Mouse (Mus musculus) limb, embryonic 14.5 days (tissue): ENCODE measurements around the gene Hnrnph1. TPM values are rescaled to one million over a fixed set of nuclear protein-coding genes. Genes with fewer than 3 reads are reported as not detected.

Source experiments
- ATAC-seq: fragments of 200-750 bp; cut with Nextera tagmentation; 2 replicates; pipeline ENCODE4 v1.8.0; 2017; ENCODE audit warnings: low read depth, moderate number of reproducible peaks, moderate TSS enrichment; ENCODE audit not compliant: low FRiP score
- DNase-seq: peaks from one replicate; pipeline ENCODE4 v3.0.0-alpha.2; 2015; ENCODE audit warnings: low spot score
- H3K27ac ChIP-seq: fragments of 300-500 bp; sonication (generic); replicated peaks from 2 replicates; pipeline ENCODE4 v1.5.1; 2014; ENCODE audit warnings: low read depth, mild to moderate bottlenecking, low read length, moderate library complexity, mixed read lengths
- H3K27me3 ChIP-seq: fragments of 300-500 bp; sonication (generic); 2 replicates; pipeline ENCODE4 v1.6.1; 2014; ENCODE audit warnings: low read length, mixed read lengths; ENCODE audit not compliant: control insufficient read depth, insufficient read depth
- H3K36me3 ChIP-seq: fragments of 300-500 bp; sonication (generic); 2 replicates; pipeline ENCODE4 v1.6.1; 2014; ENCODE audit warnings: mild to moderate bottlenecking, low read length, moderate library complexity, mixed read lengths; ENCODE audit not compliant: control insufficient read depth, insufficient read depth
- H3K4me1 ChIP-seq: fragments of 300-500 bp; sonication (generic); 2 replicates; pipeline ENCODE4 v1.6.1; 2014; ENCODE audit warnings: antibody characterized with exemption, low read length, mixed read lengths; ENCODE audit not compliant: control insufficient read depth, insufficient read depth
- H3K4me2 ChIP-seq: fragments of 300-500 bp; sonication (generic); replicated peaks from 2 replicates; pipeline ENCODE4 v1.6.1; 2014; ENCODE audit warnings: low read depth, mild to moderate bottlenecking, low read length, moderate library complexity; ENCODE audit not compliant: severe bottlenecking
- H3K4me3 ChIP-seq: fragments of 300-500 bp; sonication (generic); replicated peaks from 2 replicates; pipeline ENCODE4 v1.5.1; 2014; ENCODE audit warnings: low read length
- H3K9ac ChIP-seq: fragments of 300-500 bp; sonication (generic); 2 replicates; pipeline ENCODE4 v1.6.1; 2014; ENCODE audit warnings: mild to moderate bottlenecking, low read depth, low read length, moderate library complexity; ENCODE audit not compliant: severe bottlenecking
- H3K9me3 ChIP-seq: fragments of 300-500 bp; sonication (generic); 2 replicates; pipeline ENCODE4 v1.6.1; 2016; ENCODE audit warnings: low read length; ENCODE audit not compliant: control insufficient read depth
- POLR2A ChIP-seq: fragments of 200-500 bp; IDR thresholded peaks from 2 replicates; pipeline ENCODE4 v1.8.0; 2012; ENCODE audit warnings: inconsistent platforms, mild to moderate bottlenecking, moderate library complexity, borderline replicate concordance; ENCODE audit not compliant: insufficient read depth, insufficient read length; ENCODE audit errors: extremely low read depth
- WGBS: fragments of 180-500 bp; shearing (Covaris S2); extraction: QIAGEN DNeasy Blood & Tissue Kit; methylation state at CpG from one replicate; pipeline ENCODE4 v1.1.7; 2014; 5-methylcytosine and 5-hydroxymethylcytosine counted together
- polyA plus RNA-seq, 2 experiments: library from polyadenylated mRNA; depleted of rRNA in 1 of 2; stranded (reverse) in 1 of 2; unstranded in 1 of 2; fragments of >200 nt; fragmentation: Nextera tagmentation in 1 of 2; extraction: Ambion mirVana in 1 of 2; gene quantifications; 2 replicates each; pipeline versions ENCODE4 v1.2.1 to v1.2.3; 2012 to 2014

Hnrnph1 gene
- polyA plus RNA-seq, 2 experiments: 453 to 769 TPM

- Histone ChIP-seq H3K9me3 (no peaks in the 10 kb centered on the region), H3K36me3 (no peaks in the 10 kb centered on the region), H3K27ac (no peak overlapping the region), H3K4me3 (no peak overlapping the region), H3K4me1 (no peaks in the 10 kb centered on the region), H3K4me2 (no peak overlapping the region), H3K27me3 (no peaks in the 10 kb centered on the region), H3K9ac (no peak overlapping the region)
- ATAC-seq: no peak
- DNase-seq: no peak
- TF ChIP-seq POLR2A: no peak
- WGBS: 65% methylated on average over 4 of the region's 4 CpGs
Observed at GRCm38 (mm10) chr11:50336891-50337290, 39.9 kb upstream of the Hnrnph1 start.

DNA sequence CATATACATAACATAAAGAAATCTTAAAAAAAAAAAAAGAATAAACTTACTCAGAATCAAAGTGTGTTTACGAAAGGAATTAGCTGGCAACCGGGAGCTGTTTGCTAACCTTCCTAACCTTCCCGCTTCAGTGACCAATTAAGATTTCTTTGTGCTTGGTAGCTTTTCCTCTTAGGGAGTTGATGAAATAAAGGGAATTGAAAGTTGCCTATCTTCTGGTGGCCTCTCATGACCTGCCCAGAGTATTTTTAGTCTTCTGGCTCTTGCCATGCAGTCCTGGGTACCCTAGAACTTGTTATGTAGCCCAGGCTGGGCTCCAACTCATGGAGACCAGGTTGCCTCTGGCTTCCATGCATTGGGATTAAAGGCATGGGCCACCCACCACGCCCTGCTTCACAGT lies 31.3 kb upstream of the Hnrnph1 start:
- Histone ChIP-seq H3K4me1 (no peaks in the 10 kb centered on the region), H3K9ac (no peak overlapping the region), H3K27me3 (no peaks in the 10 kb centered on the region), H3K4me2 (no peak overlapping the region), H3K36me3 (no peaks in the 10 kb centered on the region), H3K4me3 (no peak overlapping the region), H3K9me3 (no peaks in the 10 kb centered on the region), H3K27ac (no peak overlapping the region)
- DNase-seq (no peak), ATAC-seq (no peak)
- 83% methylated on average over 4 of the region's 4 CpGs for WGBS
- no peak for TF ChIP-seq POLR2A

DNA sequence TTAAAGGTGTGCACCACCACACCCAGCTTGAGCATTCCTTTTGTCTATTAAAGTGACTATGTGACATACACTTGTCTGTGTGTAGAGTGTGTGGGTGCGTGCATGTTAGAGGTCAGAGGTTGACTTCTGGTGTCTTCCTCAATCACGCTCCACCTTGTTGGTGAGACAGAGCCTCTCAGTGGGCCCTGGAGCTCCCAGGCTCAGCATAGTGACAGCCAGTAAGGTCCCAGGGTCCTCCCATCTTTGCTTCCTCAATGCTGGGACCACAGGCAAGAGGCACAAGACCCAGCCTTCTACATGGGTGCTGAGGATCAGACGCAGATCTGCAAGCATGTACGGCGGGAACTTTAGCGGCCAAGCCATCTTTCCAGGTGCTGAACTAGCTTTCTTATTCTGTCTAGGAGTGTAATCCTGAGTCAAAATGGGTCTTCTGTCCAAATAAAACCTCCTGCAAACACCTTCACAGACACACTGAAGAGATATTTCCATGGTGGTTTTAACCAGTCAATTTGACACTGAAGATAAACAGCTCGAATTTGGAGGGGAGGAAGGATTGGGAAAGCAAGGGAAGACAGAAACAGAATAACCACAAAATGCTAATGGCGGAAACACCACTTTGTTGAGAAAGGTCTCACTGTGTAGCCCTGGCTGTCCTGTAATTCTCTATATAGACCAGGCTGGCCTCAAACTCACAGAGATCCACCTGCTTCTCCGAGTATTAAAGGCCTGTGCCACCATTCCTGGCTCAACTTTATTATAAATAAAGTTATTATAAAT lies 30.3 kb upstream of the Hnrnph1 start:
- no peak overlapping the region for H3K27ac ChIP-seq
- H3K4me3 ChIP-seq: no peak overlapping the region
- no peaks in the 10 kb centered on the region for H3K27me3 ChIP-seq
- no peak overlapping the region for H3K9ac ChIP-seq
- ATAC-seq (no peak), DNase-seq (no peak)
- no peaks in the 10 kb centered on the region for H3K36me3 ChIP-seq
- 90% methylated on average over 9 of the region's 9 CpGs for WGBS
- TF ChIP-seq POLR2A: no peak
- no peak overlapping the region for H3K4me2 ChIP-seq
- H3K9me3 ChIP-seq: no peaks in the 10 kb centered on the region
- H3K4me1 ChIP-seq: no peaks in the 10 kb centered on the region

DNA sequence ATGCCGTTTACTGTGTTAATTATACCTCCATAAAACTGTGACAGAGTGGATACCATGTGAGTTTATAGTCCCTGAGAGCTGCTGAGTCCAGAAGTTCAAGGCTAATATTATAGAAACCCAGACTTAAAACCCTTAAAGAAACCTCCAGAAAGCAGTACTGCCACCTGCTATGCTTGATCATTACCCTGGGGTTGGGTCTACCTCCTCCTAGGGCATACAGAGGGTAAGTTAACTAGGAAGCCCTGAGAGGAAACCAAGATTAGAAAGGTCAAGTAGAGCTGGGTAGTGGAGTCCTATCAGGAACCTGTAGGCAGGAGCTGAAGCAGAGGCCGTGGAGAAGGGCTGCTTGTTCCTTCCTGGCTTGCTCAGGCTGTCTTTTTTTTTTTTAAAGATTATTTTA lies 24.6 kb upstream of the Hnrnph1 start:
- H3K9ac ChIP-seq: no peak overlapping the region
- H3K4me1 ChIP-seq: no peaks in the 10 kb centered on the region
- H3K27me3 ChIP-seq: no peaks in the 10 kb centered on the region
- H3K27ac ChIP-seq: no peak overlapping the region
- WGBS: 68% methylated on average over 2 of the region's 2 CpGs
- H3K36me3 ChIP-seq: no peaks in the 10 kb centered on the region
- H3K9me3 ChIP-seq: no peaks in the 10 kb centered on the region
- no peak overlapping the region for H3K4me2 ChIP-seq
- ATAC-seq (no peak), DNase-seq (no peak)
- TF ChIP-seq POLR2A: no peak
- H3K4me3 ChIP-seq: no peak overlapping the region

DNA sequence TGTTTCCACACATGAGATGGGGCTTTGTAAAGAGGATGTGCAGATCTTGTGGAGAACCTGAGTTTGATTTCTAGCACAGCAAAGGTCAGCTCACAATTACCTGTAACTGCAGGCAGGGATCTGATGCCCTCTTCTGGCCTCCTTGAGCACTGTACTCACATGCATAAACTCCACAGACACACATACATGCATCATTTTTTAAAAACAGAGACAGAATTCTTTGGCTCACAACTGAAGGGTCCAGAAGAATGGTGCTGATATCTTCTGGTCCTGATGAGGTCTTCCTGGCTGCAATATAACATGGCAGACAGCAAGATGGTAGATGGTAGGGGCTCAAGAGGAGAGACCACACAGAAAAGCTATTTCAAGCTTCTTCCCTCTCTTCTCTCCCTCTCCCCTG lies 22.6 kb upstream of the Hnrnph1 start, which contains the start of gene Cby3:
Cby3 (plus strand) TSS at position 301 of the 400 bp plus-strand sequence.
- Histone ChIP-seq H3K4me2 (no peak within 1 kb of the TSS), H3K27me3 (no peaks in the 10 kb centered on the region), H3K36me3 (no peaks in the 10 kb centered on the region), H3K27ac (no peak within 1 kb of the TSS), H3K4me1 (no peaks in the 10 kb centered on the region), H3K9me3 (no peaks in the 10 kb centered on the region), H3K4me3 (no peak within 1 kb of the TSS), H3K9ac (no peak within 1 kb of the TSS)
- ATAC-seq: no peak
- no peak for DNase-seq
- TF ChIP-seq POLR2A: no peak
